Mouse (Mus musculus): Measurements from ENCODE around the gene Rnf126. TPM values are rescaled to one million over a fixed set of nuclear protein-coding genes. Genes with fewer than 3 reads are reported as not detected.
A peak's percentile ranks its signal among the peaks of the same experiment; 100 is the strongest.

Rnf126 gene
- polyA plus RNA-seq, 2 experiments: 27.7 to 46.4 TPM

DNA sequence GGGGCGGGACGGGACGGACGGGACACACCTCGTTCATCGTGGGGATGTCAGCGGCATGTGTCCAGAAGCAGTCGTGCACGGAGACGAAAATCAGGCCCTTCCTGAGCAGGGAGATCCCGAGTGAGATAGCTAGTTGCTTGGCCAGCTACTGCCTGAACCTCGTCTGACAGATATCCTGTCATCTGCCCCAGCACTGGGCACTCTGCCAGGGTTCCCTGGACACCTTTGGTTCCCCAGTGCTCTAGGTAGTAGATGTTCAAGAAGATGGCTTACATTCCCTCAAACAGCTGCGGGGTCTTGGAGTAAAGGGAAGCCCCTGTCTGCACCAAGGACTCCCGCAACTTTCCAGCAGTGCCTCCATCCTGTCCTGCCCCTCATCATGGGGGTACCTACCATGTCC, 30.0 kb downstream of the Rnf126 start:
- H3K9ac ChIP-seq (replicated peaks): no peak overlapping the region
- no peak overlapping the region for H3K4me3 ChIP-seq (ENCODE audit: insufficient read depth in 1 of 2, low read depth in 2 of 2, low read length in 2 of 2)
- no peak for ATAC-seq (ENCODE audit: insufficient read depth)
- no peak overlapping the region for H3K4me2 ChIP-seq (ENCODE audit: low read depth)
- TF ChIP-seq CTCF (IDR thresholded peaks at IDR 0.05; ENCODE audit: low read depth) (no peak), EP300 (IDR thresholded peaks at IDR 0.05; ENCODE audit: low read depth) (no peak)
- H3K4me1 ChIP-seq (replicated peaks; ENCODE audit: control insufficient read depth in 2 of 2, insufficient read depth in 2 of 2, low read length in 1 of 2): no peaks in the 10 kb centered on the region
- H3K27ac ChIP-seq: no peak overlapping the region
- no peak for DNase-seq (ENCODE audit: low read depth in 3 of 3, low spot score in 3 of 3)
- H3K36me3 ChIP-seq (replicated peaks; ENCODE audit: control insufficient read depth, insufficient read depth, low read depth): peaks cover 14% of the 10 kb centered on the region
- WGBS (ENCODE audit: insufficient replicate concordance): 82% methylated on average over 14 of the region's 14 CpGs
- no peaks in the 10 kb centered on the region for H3K9me3 ChIP-seq (ENCODE audit: control insufficient read depth, low read length)
- H3K27me3 ChIP-seq (ENCODE audit: control insufficient read depth, insufficient read depth, low read length): no peaks in the 10 kb centered on the region

DNA sequence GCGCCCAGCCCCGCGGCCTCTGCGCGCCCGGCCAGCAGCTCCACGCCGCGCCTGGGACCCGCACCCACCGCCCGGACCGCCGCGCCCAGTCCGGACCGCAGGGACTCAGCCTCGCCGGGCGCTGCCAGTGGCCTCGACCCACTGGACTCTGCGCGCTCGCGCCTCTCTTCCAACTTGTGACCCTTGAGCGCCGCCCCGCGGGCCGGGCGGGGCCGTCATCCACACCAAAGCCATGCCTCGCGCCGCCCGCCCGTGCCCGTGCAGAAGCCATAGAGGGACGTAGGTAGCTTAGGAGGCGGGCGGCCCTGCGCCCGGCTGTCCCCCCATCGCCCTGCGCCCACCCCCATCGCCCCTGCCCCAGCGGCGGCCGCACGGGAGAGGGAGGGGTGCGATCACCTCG, 31.4 kb downstream of the Rnf126 start:
- Histone ChIP-seq H3K9ac (replicated peaks) (no peak overlapping the region), H3K27ac (no peak overlapping the region), H3K4me2 (ENCODE audit: low read depth) (no peak overlapping the region), H3K4me3 (ENCODE audit: insufficient read depth in 1 of 2, low read depth in 2 of 2, low read length in 2 of 2) (no peak overlapping the region), H3K4me1 (replicated peaks; ENCODE audit: control insufficient read depth in 2 of 2, insufficient read depth in 2 of 2, low read length in 1 of 2) (no peaks in the 10 kb centered on the region), H3K9me3 (ENCODE audit: control insufficient read depth, low read length) (no peaks in the 10 kb centered on the region), H3K27me3 (ENCODE audit: control insufficient read depth, insufficient read depth, low read length) (no peaks in the 10 kb centered on the region), H3K36me3 (replicated peaks; ENCODE audit: control insufficient read depth, insufficient read depth, low read depth) (peaks cover 11% of the 10 kb centered on the region)
- ATAC-seq (ENCODE audit: insufficient read depth) (no peak), DNase-seq (ENCODE audit: low read depth in 3 of 3, low spot score in 3 of 3) (no peak)
- WGBS (ENCODE audit: insufficient replicate concordance): 62% methylated on average over 51 of the region's 52 CpGs
- TF ChIP-seq CTCF (IDR thresholded peaks at IDR 0.05; ENCODE audit: low read depth) (no peak), EP300 (IDR thresholded peaks at IDR 0.05; ENCODE audit: low read depth) (no peak)

DNA sequence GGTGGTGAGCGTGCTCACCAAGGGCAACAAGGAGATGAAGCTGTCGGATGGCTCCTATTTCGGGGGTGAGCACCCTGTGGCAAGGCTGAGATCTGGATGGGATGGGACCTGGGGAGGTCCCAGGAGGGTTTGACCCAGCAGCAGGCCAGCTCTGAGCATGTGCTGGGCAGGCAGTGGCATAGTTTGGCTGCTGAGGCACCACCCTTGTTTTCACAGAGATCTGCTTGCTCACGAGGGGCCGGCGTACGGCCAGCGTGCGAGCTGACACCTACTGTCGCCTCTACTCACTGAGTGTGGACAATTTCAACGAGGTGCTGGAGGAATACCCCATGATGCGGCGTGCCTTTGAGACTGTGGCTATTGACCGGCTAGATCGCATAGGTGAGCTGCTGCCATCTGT, 32.9 kb downstream of the Rnf126 start:
- ATAC-seq (ENCODE audit: insufficient read depth) (no peak), DNase-seq (ENCODE audit: low read depth in 3 of 3, low spot score in 3 of 3) (no peak)
- Histone ChIP-seq H3K4me2 (ENCODE audit: low read depth) (no peak overlapping the region), H3K9me3 (ENCODE audit: control insufficient read depth, low read length) (no peaks in the 10 kb centered on the region), H3K27ac (no peak overlapping the region), H3K9ac (replicated peaks) (no peak overlapping the region), H3K4me3 (ENCODE audit: insufficient read depth in 1 of 2, low read depth in 2 of 2, low read length in 2 of 2) (no peak overlapping the region), H3K27me3 (ENCODE audit: control insufficient read depth, insufficient read depth, low read length) (no peaks in the 10 kb centered on the region), H3K36me3 (replicated peaks; ENCODE audit: control insufficient read depth, insufficient read depth, low read depth) (no peaks in the 10 kb centered on the region; the same call in 1 of the 2 replicates), H3K4me1 (replicated peaks; ENCODE audit: control insufficient read depth in 2 of 2, insufficient read depth in 2 of 2, low read length in 1 of 2) (no peaks in the 10 kb centered on the region)
- WGBS (ENCODE audit: insufficient replicate concordance): 90% methylated on average over 15 of the region's 15 CpGs
- no peak for TF ChIP-seq EP300 (IDR thresholded peaks at IDR 0.05; ENCODE audit: low read depth)
- no peak for TF ChIP-seq CTCF (IDR thresholded peaks at IDR 0.05; ENCODE audit: low read depth)

DNA sequence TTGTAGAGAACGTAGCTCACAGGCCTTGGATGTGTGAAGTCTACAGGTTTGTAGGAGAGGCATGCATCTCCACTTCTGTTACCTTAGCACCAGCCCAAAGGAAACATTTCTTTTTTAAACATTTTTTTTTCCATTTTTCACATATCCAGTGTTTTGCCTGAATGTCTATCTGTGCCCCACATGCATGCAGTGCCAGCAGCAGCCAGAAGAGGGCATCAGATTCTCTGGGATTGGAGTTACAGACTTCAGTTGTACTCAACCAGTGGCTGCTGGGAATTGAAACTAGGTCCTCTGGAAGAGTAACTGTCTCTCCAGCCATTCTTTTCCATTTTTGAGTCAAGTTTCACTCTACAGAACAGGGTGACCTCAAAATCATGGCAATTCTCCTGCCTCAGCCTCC, 34.3 kb downstream of the Rnf126 start:
- no peak for ATAC-seq (ENCODE audit: insufficient read depth)
- WGBS (ENCODE audit: insufficient replicate concordance): 79% methylated on average over 1 of the region's 1 CpGs

DNA sequence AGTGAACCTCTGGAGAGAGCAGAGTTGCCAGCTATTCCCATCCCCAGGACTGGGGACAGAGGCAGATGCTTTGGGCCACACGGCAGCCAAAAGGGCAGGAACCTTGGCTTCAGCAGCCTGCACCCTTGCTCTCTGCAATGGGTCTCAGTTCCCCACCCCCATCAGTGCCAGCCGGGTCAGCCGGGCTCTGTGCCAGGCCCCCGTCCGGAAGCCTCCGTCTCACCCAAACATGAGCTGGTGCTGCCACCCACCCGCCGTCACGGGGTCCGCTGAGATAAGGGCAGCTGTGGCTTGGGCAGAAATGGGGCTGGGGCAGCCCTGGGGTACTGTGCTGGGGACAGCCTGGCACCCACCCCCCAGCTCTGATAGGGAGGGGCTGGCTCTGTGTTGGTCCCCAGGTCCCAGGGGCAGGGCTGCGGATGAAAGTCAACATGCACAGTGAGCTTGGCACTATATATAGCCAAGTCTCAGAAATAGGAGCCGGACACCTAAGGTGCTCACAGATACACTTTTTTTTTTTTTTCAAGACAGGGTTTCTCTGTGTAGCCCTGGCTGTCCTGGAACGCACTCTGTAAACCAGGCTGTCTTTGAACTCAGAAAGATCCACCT, 37.3 kb downstream of the Rnf126 start:
- Histone ChIP-seq H3K9me3 (ENCODE audit: control insufficient read depth, low read length) (no peaks in the 10 kb centered on the region), H3K27me3 (ENCODE audit: control insufficient read depth, insufficient read depth, low read length) (no peaks in the 10 kb centered on the region), H3K4me3 (ENCODE audit: insufficient read depth in 1 of 2, low read depth in 2 of 2, low read length in 2 of 2) (no peak overlapping the region), H3K27ac (no peak overlapping the region), H3K9ac (replicated peaks) (no peak overlapping the region), H3K36me3 (replicated peaks; ENCODE audit: control insufficient read depth, insufficient read depth, low read depth) (no peaks in the 10 kb centered on the region), H3K4me2 (ENCODE audit: low read depth) (no peak overlapping the region), H3K4me1 (replicated peaks; ENCODE audit: control insufficient read depth in 2 of 2, insufficient read depth in 2 of 2, low read length in 1 of 2) (no peaks in the 10 kb centered on the region)
- no peak for DNase-seq (ENCODE audit: low read depth in 3 of 3, low spot score in 3 of 3)
- WGBS (ENCODE audit: insufficient replicate concordance): 72% methylated on average over 13 of the region's 13 CpGs
- no peak for ATAC-seq (ENCODE audit: insufficient read depth)
- TF ChIP-seq EP300 (IDR thresholded peaks at IDR 0.05; ENCODE audit: low read depth) (no peak), CTCF (IDR thresholded peaks at IDR 0.05; ENCODE audit: low read depth) (no peak)

More for the DNA sequence above, 34.3 kb downstream of the Rnf126 start:
- TF ChIP-seq CTCF (IDR thresholded peaks at IDR 0.05; ENCODE audit: low read depth): peak; percentile 79
- no peak for TF ChIP-seq EP300 (IDR thresholded peaks at IDR 0.05; ENCODE audit: low read depth)
- Histone ChIP-seq H3K9me3 (ENCODE audit: control insufficient read depth, low read length) (no peaks in the 10 kb centered on the region), H3K4me3 (ENCODE audit: insufficient read depth in 1 of 2, low read depth in 2 of 2, low read length in 2 of 2) (no peak overlapping the region), H3K27me3 (ENCODE audit: control insufficient read depth, insufficient read depth, low read length) (no peaks in the 10 kb centered on the region), H3K4me1 (replicated peaks; ENCODE audit: control insufficient read depth in 2 of 2, insufficient read depth in 2 of 2, low read length in 1 of 2) (no peaks in the 10 kb centered on the region), H3K9ac (replicated peaks) (no peak overlapping the region), H3K27ac (no peak overlapping the region), H3K36me3 (replicated peaks; ENCODE audit: control insufficient read depth, insufficient read depth, low read depth) (no peaks in the 10 kb centered on the region; the same call in 1 of the 2 replicates), H3K4me2 (ENCODE audit: low read depth) (no peak overlapping the region)
- no peak for DNase-seq (ENCODE audit: low read depth in 3 of 3, low spot score in 3 of 3)
